Mouse (Mus musculus) cerebellum, adult (tissue): ENCODE measurements around the gene Map4k5.

Experiments used
- ATAC-seq: cut with Nextera tagmentation; 2 replicates; pipeline ENCODE4 v1.9.2; 2017; ENCODE audit warnings: mild to moderate bottlenecking, moderate library complexity, mixed read lengths; ENCODE audit not compliant: insufficient number of reproducible peaks, low FRiP score, low TSS enrichment

Map4k5 gene

GRCm38 (mm10) chr12:69888345-69888744, 4.7 kb downstream of the Map4k5 start:
- ATAC-seq, result no peak

GRCm38 (mm10) chr12:69887776-69888175, 5.2 kb downstream of the Map4k5 start:
- ATAC-seq, result no peak

- ATAC-seq, result no peak
These were observed 7.7 kb downstream of the Map4k5 start for GRCm38 (mm10) chr12:69885170-69885923.

- no peak for ATAC-seq
These were observed 8.9 kb downstream of the Map4k5 start for GRCm38 (mm10) chr12:69884053-69884452.

- no peak for ATAC-seq
These were observed 11.6 kb downstream of the Map4k5 start for GRCm38 (mm10) chr12:69881198-69881905.

- no peak for ATAC-seq
These were observed 13.3 kb downstream of the Map4k5 start for GRCm38 (mm10) chr12:69879739-69880138.

- no peak for ATAC-seq
These were observed 13.8 kb downstream of the Map4k5 start for GRCm38 (mm10) chr12:69879172-69879665.

GRCm38 (mm10) chr12:69877842-69878363, 15.1 kb downstream of the Map4k5 start:
- no peak for ATAC-seq

- ATAC-seq, result no peak
These were observed 21.4 kb downstream of the Map4k5 start for GRCm38 (mm10) chr12:69871632-69872031.

- ATAC-seq, result no peak
These were observed 25.7 kb downstream of the Map4k5 start for GRCm38 (mm10) chr12:69867338-69867737.

- no peak for ATAC-seq
These were observed 28.8 kb downstream of the Map4k5 start for GRCm38 (mm10) chr12:69864164-69864692.

- ATAC-seq, result no peak
These were observed 29.5 kb downstream of the Map4k5 start for GRCm38 (mm10) chr12:69863505-69863904.

- ATAC-seq, result no peak
These were observed 34.2 kb downstream of the Map4k5 start for GRCm38 (mm10) chr12:69858847-69859246.

GRCm38 (mm10) chr12:69857597-69857996, 35.4 kb downstream of the Map4k5 start:
- ATAC-seq, result no peak

- ATAC-seq, result no peak
These were observed 36.6 kb downstream of the Map4k5 start for GRCm38 (mm10) chr12:69856398-69856797.

GRCm38 (mm10) chr12:69855641-69856300, 37.2 kb downstream of the Map4k5 start:
- no peak for ATAC-seq

GRCm38 (mm10) chr12:69853942-69854341, 39.1 kb downstream of the Map4k5 start:
- no peak for ATAC-seq

GRCm38 (mm10) chr12:69853387-69853786, 39.6 kb downstream of the Map4k5 start:
- no peak for ATAC-seq

GRCm38 (mm10) chr12:69852288-69852687, 40.7 kb downstream of the Map4k5 start:
- no peak for ATAC-seq

- ATAC-seq, result no peak
These were observed 44.7 kb downstream of the Map4k5 start for GRCm38 (mm10) chr12:69848083-69848878.
